13 mouse cellular contexts compared by ENCODE assay signal in genomic region chr9:52165706-52166090, GRCm38 (mm10). TPM values are rescaled to one million over a fixed set of nuclear protein-coding genes. Genes with fewer than 3 reads are reported as not detected.
DNase-seq lines count a peak whose midpoint lies in the region; ATAC-seq and TF ChIP-seq lines count a peak whose summit lies in the region.
"Had no signal": no experiment of that assay in that cellular context is flagged by ENCODE, and none has a peak within 500 bp of the region (broad histone marks: within the 10 kb centered on the region; RNA-seq: fewer than 3 reads in every experiment).

No protein-coding gene starts in this region.

- no peak overlapping the region for H3K9ac ChIP-seq in forebrain, postnatal 0 days
- no peak overlapping the region for H3K9ac ChIP-seq in forebrain, embryonic 15.5 days (replicated peaks)
- H3K9ac ChIP-seq in hindbrain, embryonic 15.5 days: no peak overlapping the region
- H3K9ac ChIP-seq: limb, embryonic 15.5 days had no signal

- TF ChIP-seq CTCF in forebrain, postnatal 0 days (IDR thresholded peaks at IDR 0.05; ENCODE audit: low read depth): no peak
- TF ChIP-seq CTCF in lung, adult 2 months (IDR thresholded peaks at IDR 0.05; ENCODE audit: insufficient read depth, low read length): no peak

- no peak overlapping the region for H3K4me3 ChIP-seq in forebrain, postnatal 0 days (ENCODE audit: low read depth, low read length)
- no peak overlapping the region for H3K4me3 ChIP-seq in forebrain, embryonic 15.5 days
- H3K4me3 ChIP-seq in lung, adult 2 months (replicated peaks; ENCODE audit: extremely low read depth, low read depth, low read length): no peak overlapping the region
- no peak overlapping the region for H3K4me3 ChIP-seq in hindbrain, embryonic 15.5 days
- H3K4me3 ChIP-seq: limb, embryonic 15.5 days had no signal

- no peaks in the 10 kb centered on the region for H3K27me3 ChIP-seq in forebrain, postnatal 0 days (ENCODE audit: insufficient read depth, low read length)
- H3K27me3 ChIP-seq in forebrain, embryonic 15.5 days: no peaks in the 10 kb centered on the region
- H3K27me3 ChIP-seq in hindbrain, embryonic 15.5 days: no peaks in the 10 kb centered on the region
- H3K27me3 ChIP-seq: limb, embryonic 15.5 days had no signal

- TF ChIP-seq POLR2A in lung, adult 2 months (IDR thresholded peaks at IDR 0.05; ENCODE audit: borderline replicate concordance, extremely low read depth, low read depth, low read length): no peak

- 87% methylated on average over 3 of the region's 3 CpGs for WGBS in forebrain, postnatal 0 days
- WGBS in forebrain, embryonic 15.5 days: 80% methylated on average over 3 of the region's 3 CpGs
- 87% methylated on average over 3 of the region's 3 CpGs for WGBS in lung, adult 2 months
- WGBS in hindbrain, embryonic 15.5 days: 90% methylated on average over 3 of the region's 3 CpGs

- no peak overlapping the region for H3K27ac ChIP-seq in forebrain, postnatal 0 days (ENCODE audit: low read depth, low read length)
- H3K27ac ChIP-seq in forebrain, embryonic 15.5 days (replicated peaks): no peak overlapping the region
- no peak overlapping the region for H3K27ac ChIP-seq in hindbrain, embryonic 15.5 days (replicated peaks)
- H3K27ac ChIP-seq: limb, embryonic 15.5 days; macrophage had no signal

- H3K36me3 ChIP-seq in forebrain, postnatal 0 days (ENCODE audit: insufficient read depth): no peaks in the 10 kb centered on the region
- H3K36me3 ChIP-seq in forebrain, embryonic 15.5 days: no peaks in the 10 kb centered on the region
- H3K36me3 ChIP-seq in hindbrain, embryonic 15.5 days: 0 out of 2 replicates have a peak, but pooled peaks cover 3% of the 10 kb centered on the region
- H3K36me3 ChIP-seq: limb, embryonic 15.5 days had no signal

- no peak for ATAC-seq in forebrain, postnatal 0 days
- ATAC-seq in forebrain, embryonic 15.5 days (replicated peaks): no peak
- ATAC-seq in hindbrain, embryonic 15.5 days (ENCODE audit: low FRiP score, low read depth): no peak
- ATAC-seq: CD4-positive, CD25-positive, alpha-beta regulatory T cell, adult 4 months had no signal

- peak overlapping the region; percentile 13; the same call in 1 of the 2 replicates for H3K4me2 ChIP-seq in forebrain, postnatal 0 days (ENCODE audit: low read depth)
- H3K4me2 ChIP-seq in forebrain, embryonic 15.5 days (replicated peaks): no peak overlapping the region
- peak overlapping the region; percentile 23; the same call in 1 of the 2 replicates for H3K4me2 ChIP-seq in hindbrain, embryonic 15.5 days
- H3K4me2 ChIP-seq: limb, embryonic 15.5 days had no signal

- H3K4me1 ChIP-seq in forebrain, postnatal 0 days (ENCODE audit: insufficient read depth): peaks cover 11% of the 10 kb centered on the region; the same call in 1 of the 2 replicates
- H3K4me1 ChIP-seq in forebrain, embryonic 15.5 days: peaks cover 44% of the 10 kb centered on the region
- H3K4me1 ChIP-seq in lung, adult 2 months (ENCODE audit: control insufficient read depth, insufficient read depth, low read length): peaks cover 8% of the 10 kb centered on the region
- H3K4me1 ChIP-seq in hindbrain, embryonic 15.5 days (replicated peaks): peaks cover 36% of the 10 kb centered on the region

- no peaks in the 10 kb centered on the region for H3K9me3 ChIP-seq in forebrain, postnatal 0 days (ENCODE audit: low read length)
- no peaks in the 10 kb centered on the region for H3K9me3 ChIP-seq in forebrain, embryonic 15.5 days
- no peaks in the 10 kb centered on the region for H3K9me3 ChIP-seq in hindbrain, embryonic 15.5 days
- H3K9me3 ChIP-seq: limb, embryonic 15.5 days had no signal

- DNase-seq in forebrain, postnatal 0 days: no peak
- peak; percentile 42 for DNase-seq in lung, postnatal 36 days
- DNase-seq in lung, adult 2 months: no peak
- DNase-seq in kidney, postnatal 4 days: peak; percentile 57 to 75
- DNase-seq in thymus, postnatal 14 days: no peak
- DNase-seq: heart, adult 18-20 months; heart, postnatal 10 days; thymus, postnatal 25 days had no signal

RNA-seq across cellular contexts. Expression of gene Zc3h12c, which starts 2.7 kb away (rescaled TPM):
- 12.1 and 18.5 TPM in 2 replicates for total RNA-seq in forebrain, postnatal 0 days (2014; rRNA removed)
- 3.0 and 3.2 TPM in 2 replicates for polyA plus RNA-seq in forebrain, postnatal 0 days (2015; fragmentation: Nextera tagmentation; extraction: Ambion mirVana)
- polyA plus RNA-seq in forebrain, embryonic 15.5 days (2015; fragmentation: Nextera tagmentation; extraction: Ambion mirVana): 7.2 TPM in 2 replicates
- polyA plus RNA-seq in lung, adult 2 months (2012; rRNA removed): 3.0 and 3.7 TPM in 2 replicates
- 4.5 and 6.3 TPM in 2 replicates for polyA plus RNA-seq in hindbrain, embryonic 15.5 days (2015; fragmentation: Nextera tagmentation; extraction: Ambion mirVana)

Comparison
In these comparisons a context has a peak if more than half of its experiments do, and no peak if none do; other contexts are left out.
1. DNase-seq: peak in lung, postnatal 36 days (single experiment) and kidney, postnatal 4 days (2 of 2); none in forebrain, postnatal 0 days (single experiment), lung, adult 2 months (single experiment) and thymus, postnatal 14 days (single experiment).